Mouse (Mus musculus) gastrocnemius, postnatal 25 days (tissue): Measurements from ENCODE around the gene Eng. TPM values are rescaled to one million over a fixed set of nuclear protein-coding genes. Genes with fewer than 3 reads are reported as not detected.
A peak's percentile ranks its signal among the peaks of the same experiment; 100 is the strongest.

Source experiments
- DNase-seq: peaks from one replicate; pipeline ENCODE4 v3.0.0; 2022
- total RNA-seq, 2 experiments: library from RNA; stranded (reverse); gene quantifications; 1 replicate in 1 of 2; 2 replicates in 1 of 2; pipeline ENCODE4 v1.2.3; 2021

Gene Eng
- total RNA-seq, 2 experiments from 2014 or later: 28.0 to 30.7 TPM

- DNase-seq: no peak
Observed at GRCm38 (mm10) chr2:32680961-32681650, 34.7 kb downstream of the Eng start.

GRCm38 (mm10) chr2:32681754-32682153 is 35.4 kb downstream of the Eng start:
- DNase-seq: no peak

GRCm38 (mm10) chr2:32682721-32683417 is 36.5 kb downstream of the Eng start:
- DNase-seq: peak; percentile 67

- DNase-seq: no peak
Observed at GRCm38 (mm10) chr2:32683701-32684100, 37.3 kb downstream of the Eng start.

- no peak for DNase-seq
Observed at GRCm38 (mm10) chr2:32684681-32685428, 38.5 kb downstream of the Eng start.

- no peak for DNase-seq
Observed at GRCm38 (mm10) chr2:32685807-32686206, 39.4 kb downstream of the Eng start.

- no peak for DNase-seq
Observed at GRCm38 (mm10) chr2:32686640-32687039, 40.2 kb downstream of the Eng start.

- DNase-seq: no peak
Observed at GRCm38 (mm10) chr2:32687562-32687961, 41.2 kb downstream of the Eng start.

GRCm38 (mm10) chr2:32689420-32689819 is 43.0 kb downstream of the Eng start:
- DNase-seq: peak; percentile 80

GRCm38 (mm10) chr2:32691041-32691440 is 44.6 kb downstream of the Eng start:
- DNase-seq: no peak

GRCm38 (mm10) chr2:32692496-32692895 is 46.1 kb downstream of the Eng start:
- DNase-seq: no peak

- no peak for DNase-seq
Observed at GRCm38 (mm10) chr2:32693282-32693681, 46.9 kb downstream of the Eng start.

- DNase-seq: peak; percentile 98
Observed at GRCm38 (mm10) chr2:32693823-32694411, 47.5 kb downstream of the Eng start.

- DNase-seq: no peak
Observed at GRCm38 (mm10) chr2:32694691-32695090, 48.3 kb downstream of the Eng start.

- DNase-seq: no peak
Observed at GRCm38 (mm10) chr2:32699680-32700079, 53.3 kb downstream of the Eng start.

GRCm38 (mm10) chr2:32700966-32701743 is 54.8 kb downstream of the Eng start:
- no peak for DNase-seq

- DNase-seq: no peak
Observed at GRCm38 (mm10) chr2:32703046-32703445, 56.7 kb downstream of the Eng start.

GRCm38 (mm10) chr2:32704021-32704421 is 57.6 kb downstream of the Eng start, which contains the start of gene Fpgs:
Fpgs (minus strand) TSS chr2:32704145.
- DNase-seq: no peak

- DNase-seq: no peak
Observed at GRCm38 (mm10) chr2:32705018-32705417, 58.6 kb downstream of the Eng start.

- DNase-seq: no peak
Observed at GRCm38 (mm10) chr2:32706971-32707370, 60.6 kb downstream of the Eng start.

- no peak for DNase-seq
Observed at GRCm38 (mm10) chr2:32708643-32709042, 62.2 kb downstream of the Eng start.
